Mouse (Mus musculus) cerebellum, postnatal 14 days (tissue): ENCODE data around the gene Tiam2.

ENCODE experiments used
- DNase-seq, 2 experiments: peaks; one replicate each; pipeline ENCODE4 v3.0.0; 2021; ENCODE audit warnings: mixed read lengths in 2 of 2

Tiam2 gene

DNA sequence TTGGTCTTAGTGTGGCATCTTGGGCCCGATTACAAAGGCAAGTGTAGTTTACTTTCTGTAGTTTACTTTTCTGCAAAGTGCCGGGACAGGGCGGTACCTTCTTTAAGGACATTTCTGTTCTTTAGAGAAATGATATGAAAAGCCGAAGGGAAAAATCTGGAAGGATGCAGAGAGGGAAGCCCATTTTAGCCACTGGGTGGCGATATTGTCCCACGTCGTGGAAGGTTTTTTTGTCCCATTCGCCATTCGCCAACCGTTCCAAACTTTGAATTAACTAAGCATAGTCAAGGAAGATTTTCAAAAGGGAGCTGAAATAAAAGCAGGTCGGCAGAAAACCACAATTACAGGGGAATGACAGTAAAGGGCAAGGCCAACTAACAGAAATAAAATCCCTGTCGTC is 244.5 kb downstream of the Tiam2 start:
- DNase-seq, result peak; percentile 88 to 91
